Mouse (Mus musculus) kidney, postnatal 4 days (tissue): ENCODE measurements at regions not wholly inside any gene's neighbourhood (a gene's known extent, or its start where the extent isn't known, plus 50 kb on each side); places are given as distances from the start of the nearest gene placed in this dataset.
A peak's percentile ranks its signal among the peaks of the same experiment; 100 is the strongest.
"Not testable (repeated sequence)": the region's sequence is repeated elsewhere in the genome, so short reads cannot be mapped to it uniquely, and the experiment has no call there.

ENCODE experiments used
- DNase-seq, 2 experiments: peaks; one replicate each; pipeline ENCODE4 v3.0.0; 2021; ENCODE audit warnings: mixed read lengths in 2 of 2

DNA sequence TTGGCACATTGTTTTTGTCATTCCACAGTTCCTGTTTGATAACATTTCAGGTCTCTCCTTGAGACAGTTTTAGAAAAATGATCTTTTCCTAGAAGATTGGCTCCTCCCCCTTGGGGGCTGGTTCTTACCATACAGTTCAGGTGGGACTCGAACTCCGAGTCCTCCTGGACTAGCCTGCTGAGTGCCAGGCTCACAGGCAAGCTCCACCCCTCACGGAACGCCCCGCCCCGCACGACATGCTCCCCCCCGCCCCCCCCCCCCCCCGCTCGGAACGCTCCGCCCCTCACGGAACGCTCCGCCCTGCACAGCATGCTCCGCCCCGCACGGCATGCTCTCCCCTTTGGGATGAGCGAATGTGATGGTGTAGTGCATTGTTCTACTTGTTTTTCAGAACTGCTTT, 65.9 kb upstream of the Inpp5a start:
- DNase-seq: no peak

DNA sequence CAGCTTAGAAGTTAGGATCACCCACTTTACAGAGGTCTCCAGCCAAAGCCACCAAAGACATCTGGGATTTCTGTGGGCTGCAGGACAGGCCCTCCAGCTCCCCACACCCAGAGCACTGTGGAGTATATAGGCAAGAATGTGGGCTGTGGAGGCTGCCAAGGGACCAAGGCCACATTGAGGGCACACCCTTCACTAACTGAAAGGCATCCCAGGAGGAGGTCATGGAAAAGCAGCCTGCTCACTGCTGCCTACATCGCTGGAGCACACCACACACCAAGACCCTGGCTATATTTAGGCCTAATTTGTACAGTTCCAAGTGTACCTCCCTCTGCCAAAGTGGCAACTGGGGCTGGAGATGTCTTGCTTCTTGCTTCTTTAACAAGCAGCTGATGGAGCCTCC, 61.9 kb upstream of the Inpp5a start:
- no peak for DNase-seq

DNA sequence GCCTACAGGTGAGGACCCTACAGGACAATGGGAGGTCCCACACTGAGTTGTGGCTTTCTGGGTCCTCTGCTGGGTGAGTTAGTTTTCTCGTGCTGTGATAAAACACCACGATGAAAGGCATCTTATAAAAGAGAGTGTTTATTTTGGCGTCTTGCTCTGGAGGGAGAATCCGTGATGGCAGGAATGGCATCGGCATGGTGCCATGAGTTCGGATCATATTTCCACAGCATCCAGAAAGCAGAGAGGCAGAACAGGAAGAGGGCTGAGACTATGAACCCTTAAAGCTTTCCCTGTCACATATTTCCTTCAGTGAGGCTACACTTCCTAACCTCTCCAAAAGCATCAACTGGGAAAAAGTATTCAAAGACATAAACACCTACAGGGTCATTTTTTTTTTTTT, 56.1 kb upstream of the Inpp5a start:
- DNase-seq: peak; percentile 29 to 52

DNA sequence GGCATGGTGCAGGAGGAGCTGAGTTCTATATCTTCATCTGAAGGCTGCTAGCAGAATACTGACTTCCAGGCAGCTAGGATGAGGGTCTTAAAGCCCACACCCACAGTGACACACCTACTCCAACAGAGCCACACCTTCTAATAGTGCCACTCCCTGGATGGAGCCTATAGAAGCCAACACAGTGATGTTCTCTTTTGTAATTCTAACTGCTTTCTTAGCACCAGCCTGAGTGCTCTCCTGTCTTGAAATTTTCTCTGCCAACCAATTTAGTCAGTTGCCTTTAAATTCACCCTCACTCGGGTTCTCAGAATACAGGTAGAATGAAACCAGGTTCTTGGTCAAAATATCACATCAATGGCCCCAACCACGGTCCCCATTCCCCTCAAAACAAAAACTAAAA, 50.9 kb upstream of the Inpp5a start:
- DNase-seq: not testable (repeated sequence)
